Mouse (Mus musculus) hindbrain, embryonic 13.5 days (tissue): ENCODE results near the gene Frem1. TPM values are rescaled to one million over a fixed set of nuclear protein-coding genes. Genes with fewer than 3 reads are reported as not detected.

Source experiments
- ATAC-seq: fragments of 200-750 bp; cut with Nextera tagmentation; 2 replicates; pipeline ENCODE4 v1.8.0; 2017; ENCODE audit warnings: moderate TSS enrichment; ENCODE audit not compliant: low FRiP score
- H3K27ac ChIP-seq: fragments of 300-500 bp; sonication (generic); 2 replicates; pipeline ENCODE4 v1.5.1; 2015; ENCODE audit warnings: inconsistent platforms, mild to moderate bottlenecking, moderate library complexity
- H3K27me3 ChIP-seq: fragments of 300-500 bp; sonication (generic); 2 replicates; pipeline ENCODE4 v1.6.1; 2015; ENCODE audit warnings: mild to moderate bottlenecking, inconsistent platforms
- H3K36me3 ChIP-seq: fragments of 300-500 bp; sonication (generic); 2 replicates; pipeline ENCODE4 v1.6.1; 2015; ENCODE audit warnings: mild to moderate bottlenecking, inconsistent platforms
- H3K4me1 ChIP-seq: fragments of 300-500 bp; sonication (generic); replicated peaks from 2 replicates; pipeline ENCODE4 v1.6.1; 2015; ENCODE audit warnings: inconsistent platforms
- H3K4me2 ChIP-seq: fragments of 300-500 bp; sonication (generic); 2 replicates; pipeline ENCODE4 v1.6.1; 2015; ENCODE audit warnings: inconsistent platforms, mild to moderate bottlenecking, moderate library complexity
- H3K4me3 ChIP-seq: fragments of 300-500 bp; sonication (generic); 2 replicates; pipeline ENCODE4 v1.5.1; 2015; ENCODE audit warnings: mild to moderate bottlenecking, inconsistent platforms
- H3K9ac ChIP-seq: fragments of 300-500 bp; sonication (generic); 2 replicates; pipeline ENCODE4 v1.6.1; 2015; ENCODE audit warnings: mild to moderate bottlenecking, inconsistent platforms
- H3K9me3 ChIP-seq: fragments of 300-500 bp; sonication (generic); 2 replicates; pipeline ENCODE4 v1.6.1; 2016; ENCODE audit warnings: inconsistent platforms
- WGBS: fragments of 180-500 bp; shearing (Covaris S2); methylation state at CpG from one replicate; pipeline ENCODE4 v1.1.7; 2015; 5-methylcytosine and 5-hydroxymethylcytosine counted together
- polyA plus RNA-seq: library from polyadenylated mRNA; unstranded; fragments of >200 nt; fragmentation: Nextera tagmentation; extraction: Ambion mirVana; gene quantifications from 2 replicates; pipeline ENCODE4 v1.2.1, GENCODE M21; 2015

Frem1 gene
- polyA plus RNA-seq, 1 experiment from 2014 or later = 3.4 TPM

DNA sequence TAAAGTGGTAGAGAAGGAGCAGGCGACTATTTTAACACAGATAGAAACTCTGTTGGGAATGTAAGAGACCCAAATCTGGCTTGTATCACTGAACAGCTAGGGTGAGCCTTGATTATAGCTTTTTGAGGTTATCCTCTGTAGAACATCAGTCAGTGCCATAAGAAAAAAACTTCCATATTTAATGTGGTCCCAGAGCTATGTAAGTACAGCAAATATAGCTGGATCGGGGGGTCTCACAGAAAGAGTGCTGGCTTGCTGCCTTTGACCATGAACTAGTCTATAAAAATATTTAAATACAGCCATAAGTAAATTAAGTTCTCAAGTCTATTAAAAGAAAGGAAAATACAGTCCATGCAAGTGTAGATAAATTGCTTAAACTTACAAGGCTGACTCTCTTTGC is 171.9 kb downstream of the Frem1 start:
- WGBS = 90% methylated on average over 2 of the region's 2 CpGs
- Histone ChIP-seq H3K4me1 (peaks cover 7% of the 10 kb centered on the region; the same call in 1 of the 2 replicates), H3K9me3 (no peaks in the 10 kb centered on the region), H3K9ac (no peak overlapping the region), H3K4me3 (no peak overlapping the region), H3K27ac (no peak overlapping the region), H3K36me3 (no peaks in the 10 kb centered on the region), H3K4me2 (no peak overlapping the region), H3K27me3 (no peaks in the 10 kb centered on the region)
- ATAC-seq = no peak

DNA sequence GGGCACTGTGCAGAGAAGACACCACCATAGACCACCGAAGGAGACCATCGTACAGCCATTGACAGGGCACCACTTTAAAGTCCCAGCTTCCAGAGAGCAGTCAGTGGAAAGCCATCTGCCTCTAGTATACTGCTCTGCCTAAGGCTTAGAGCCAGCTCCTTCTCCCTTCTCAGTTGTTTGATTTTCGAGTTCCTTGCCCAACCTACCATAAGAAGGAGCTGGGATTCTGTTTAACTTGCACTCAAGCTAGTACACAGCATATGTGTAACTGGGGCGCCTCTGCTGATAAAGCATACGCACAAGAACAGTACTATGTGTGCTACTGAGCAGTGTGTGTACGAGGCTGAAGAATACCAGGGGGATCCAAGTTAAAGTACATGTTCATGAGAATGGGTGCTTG is 173.0 kb downstream of the Frem1 start:
- WGBS = 91% methylated on average over 6 of the region's 6 CpGs
- no peak overlapping the region for H3K4me3 ChIP-seq
- no peaks in the 10 kb centered on the region for H3K36me3 ChIP-seq
- no peak for ATAC-seq
- no peaks in the 10 kb centered on the region for H3K9me3 ChIP-seq
- no peak overlapping the region for H3K4me2 ChIP-seq
- H3K9ac ChIP-seq = no peak overlapping the region
- no peaks in the 10 kb centered on the region for H3K27me3 ChIP-seq
- H3K4me1 ChIP-seq = no peaks in the 10 kb centered on the region
- H3K27ac ChIP-seq = no peak overlapping the region

DNA sequence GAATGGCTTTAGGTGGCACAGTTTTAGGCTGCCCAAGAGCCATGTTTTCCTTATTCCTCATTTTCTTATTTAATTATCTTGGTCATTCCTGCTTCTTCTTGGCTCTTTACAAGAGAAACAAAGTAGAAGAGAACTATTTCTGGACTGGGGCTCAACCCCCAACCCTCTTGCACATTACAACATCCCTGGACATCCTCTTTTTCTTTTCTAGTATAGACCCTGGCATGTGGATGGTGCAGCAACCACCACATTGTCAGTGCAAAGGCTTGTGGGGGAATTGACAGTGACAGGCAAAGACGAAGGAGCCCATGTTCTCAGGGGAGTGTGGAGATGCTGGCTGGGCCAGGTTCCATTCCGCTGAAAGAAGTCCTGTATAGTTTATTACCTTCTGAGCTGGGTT is 175.5 kb downstream of the Frem1 start:
- H3K4me3 ChIP-seq = no peak overlapping the region
- ATAC-seq = no peak
- H3K9ac ChIP-seq = no peak overlapping the region
- H3K27me3 ChIP-seq = no peaks in the 10 kb centered on the region
- no peaks in the 10 kb centered on the region for H3K9me3 ChIP-seq
- H3K4me1 ChIP-seq = no peaks in the 10 kb centered on the region; the same call in 1 of the 2 replicates
- H3K27ac ChIP-seq = no peak overlapping the region
- H3K36me3 ChIP-seq = no peaks in the 10 kb centered on the region
- WGBS = 85% methylated on average over 2 of the region's 2 CpGs
- no peak overlapping the region for H3K4me2 ChIP-seq

DNA sequence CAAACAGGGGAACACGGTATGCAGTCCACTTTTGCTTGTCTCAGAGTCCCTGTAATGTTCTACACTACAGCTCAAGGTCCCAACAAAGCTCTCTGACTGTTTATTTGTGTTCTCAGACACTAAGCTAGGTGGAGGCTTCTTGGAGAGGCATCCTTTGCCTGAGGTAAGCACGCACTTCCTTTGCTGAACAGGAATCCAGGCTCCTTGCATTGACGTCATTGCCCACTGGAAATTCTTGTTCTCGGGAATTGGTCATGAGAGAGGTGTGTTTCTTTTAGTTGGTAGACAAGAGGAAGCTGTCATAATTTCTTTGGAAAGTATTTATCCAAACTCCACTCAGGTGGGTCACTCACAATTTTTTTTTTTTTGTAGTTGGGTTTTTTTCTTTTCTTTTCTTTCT is 176.6 kb downstream of the Frem1 start:
- 80% methylated on average over 4 of the region's 4 CpGs for WGBS
- Histone ChIP-seq H3K36me3 (no peaks in the 10 kb centered on the region), H3K4me2 (no peak overlapping the region), H3K4me1 (no peaks in the 10 kb centered on the region; the same call in 1 of the 2 replicates), H3K4me3 (no peak overlapping the region), H3K27ac (no peak overlapping the region), H3K27me3 (no peaks in the 10 kb centered on the region), H3K9ac (no peak overlapping the region), H3K9me3 (no peaks in the 10 kb centered on the region)
- no peak for ATAC-seq

DNA sequence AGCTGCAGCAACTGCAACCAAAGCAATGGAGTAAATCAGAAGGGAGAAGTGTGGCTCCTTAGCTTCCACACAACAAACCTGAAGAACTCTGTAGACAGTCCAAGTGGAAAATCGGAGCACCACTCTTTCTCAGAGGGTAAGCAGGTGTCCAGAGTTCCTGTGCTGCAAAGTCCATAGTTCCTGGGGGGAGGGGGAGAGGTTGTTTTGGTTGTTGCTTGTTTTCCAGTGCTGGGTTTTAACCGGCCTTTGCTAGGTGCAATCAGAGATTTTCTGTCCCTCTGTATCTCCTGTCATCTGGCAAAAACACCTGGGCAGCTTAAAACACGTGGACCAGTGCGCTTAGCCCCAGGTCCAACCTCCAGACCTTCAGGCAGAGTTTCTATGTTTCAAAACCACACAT is 177.3 kb downstream of the Frem1 start:
- no peaks in the 10 kb centered on the region for H3K27me3 ChIP-seq
- no peak overlapping the region for H3K4me2 ChIP-seq
- WGBS = 77% methylated on average over 4 of the region's 4 CpGs
- no peak overlapping the region for H3K4me3 ChIP-seq
- ATAC-seq = no peak
- H3K36me3 ChIP-seq = no peaks in the 10 kb centered on the region
- no peak overlapping the region for H3K9ac ChIP-seq
- H3K4me1 ChIP-seq = no peaks in the 10 kb centered on the region; the same call in 1 of the 2 replicates
- H3K27ac ChIP-seq = no peak overlapping the region
- H3K9me3 ChIP-seq = no peaks in the 10 kb centered on the region

DNA sequence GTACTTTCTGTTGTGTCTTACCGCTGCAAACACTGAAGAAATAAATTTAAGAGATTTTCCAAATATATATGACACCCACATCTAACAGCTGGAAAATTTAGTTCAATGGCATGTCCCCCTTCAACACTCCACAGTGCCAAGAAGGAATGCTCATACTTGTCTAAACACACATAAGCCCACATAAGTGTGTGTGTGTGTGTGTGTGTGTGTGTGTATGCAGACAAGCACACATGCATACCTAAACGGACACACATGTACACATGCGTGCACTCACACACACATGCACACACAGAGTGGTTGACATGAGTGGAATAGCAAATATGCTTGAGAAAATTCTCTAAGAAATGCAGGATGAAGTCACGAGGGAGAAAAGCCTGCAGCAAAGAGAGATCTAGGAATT is 179.6 kb downstream of the Frem1 start:
- Histone ChIP-seq H3K9me3 (no peaks in the 10 kb centered on the region), H3K27me3 (no peaks in the 10 kb centered on the region), H3K4me1 (no peaks in the 10 kb centered on the region; the same call in 1 of the 2 replicates), H3K27ac (no peak overlapping the region), H3K4me2 (no peak overlapping the region), H3K9ac (no peak overlapping the region), H3K36me3 (no peaks in the 10 kb centered on the region), H3K4me3 (no peak overlapping the region)
- WGBS = 79% methylated on average over 4 of the region's 4 CpGs
- no peak for ATAC-seq

DNA sequence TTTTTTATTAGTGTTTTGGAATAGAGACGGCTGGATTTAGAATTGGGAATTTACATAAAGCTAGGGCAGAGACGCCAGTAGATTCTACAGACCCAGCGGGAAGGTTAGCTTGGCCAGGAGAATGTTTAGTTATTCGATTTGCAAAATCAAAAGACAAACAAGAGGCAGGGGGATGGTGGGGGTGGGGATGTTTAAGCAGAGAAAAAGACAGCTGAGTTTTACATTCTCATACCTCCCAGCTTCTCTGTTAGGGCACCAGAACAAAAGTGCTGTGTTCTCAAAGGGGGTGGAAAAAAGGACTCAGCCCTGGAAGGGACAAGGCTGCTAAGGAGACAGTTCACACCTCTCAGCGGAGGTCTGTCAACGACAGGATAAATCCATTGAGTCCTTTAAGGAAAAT is 180.0 kb downstream of the Frem1 start:
- 21% methylated on average over 6 of the region's 6 CpGs for WGBS
- H3K4me1 ChIP-seq = no peaks in the 10 kb centered on the region; the same call in 1 of the 2 replicates
- H3K36me3 ChIP-seq = no peaks in the 10 kb centered on the region
- no peak overlapping the region for H3K9ac ChIP-seq
- no peaks in the 10 kb centered on the region for H3K9me3 ChIP-seq
- no peak overlapping the region for H3K27ac ChIP-seq
- no peaks in the 10 kb centered on the region for H3K27me3 ChIP-seq
- ATAC-seq = no peak
- H3K4me3 ChIP-seq = no peak overlapping the region
- H3K4me2 ChIP-seq = no peak overlapping the region

DNA sequence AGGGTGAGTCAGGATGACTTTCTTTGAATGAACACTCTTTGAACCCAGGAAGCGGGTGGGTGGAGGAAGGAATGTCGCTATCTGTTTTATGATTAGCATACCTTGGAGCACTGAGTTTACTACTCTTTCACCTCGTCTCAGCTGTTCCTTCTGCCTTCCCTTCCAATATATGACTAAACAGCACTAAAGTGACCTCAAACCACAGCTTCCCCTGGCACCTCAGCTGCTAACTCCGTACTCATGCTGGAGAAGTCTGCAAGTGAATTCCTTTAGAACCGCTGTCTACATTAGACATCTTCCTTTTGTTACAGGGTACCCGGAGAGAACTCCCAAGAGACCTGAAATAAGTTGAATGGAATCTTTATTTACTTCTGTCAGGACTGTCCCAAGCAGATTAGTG is 181.2 kb downstream of the Frem1 start:
- Histone ChIP-seq H3K27me3 (no peaks in the 10 kb centered on the region), H3K9me3 (no peaks in the 10 kb centered on the region), H3K4me3 (no peak overlapping the region), H3K27ac (no peak overlapping the region), H3K4me1 (no peaks in the 10 kb centered on the region; the same call in 1 of the 2 replicates), H3K9ac (no peak overlapping the region), H3K36me3 (no peaks in the 10 kb centered on the region), H3K4me2 (no peak overlapping the region)
- ATAC-seq = no peak
- 88% methylated on average over 6 of the region's 6 CpGs for WGBS

DNA sequence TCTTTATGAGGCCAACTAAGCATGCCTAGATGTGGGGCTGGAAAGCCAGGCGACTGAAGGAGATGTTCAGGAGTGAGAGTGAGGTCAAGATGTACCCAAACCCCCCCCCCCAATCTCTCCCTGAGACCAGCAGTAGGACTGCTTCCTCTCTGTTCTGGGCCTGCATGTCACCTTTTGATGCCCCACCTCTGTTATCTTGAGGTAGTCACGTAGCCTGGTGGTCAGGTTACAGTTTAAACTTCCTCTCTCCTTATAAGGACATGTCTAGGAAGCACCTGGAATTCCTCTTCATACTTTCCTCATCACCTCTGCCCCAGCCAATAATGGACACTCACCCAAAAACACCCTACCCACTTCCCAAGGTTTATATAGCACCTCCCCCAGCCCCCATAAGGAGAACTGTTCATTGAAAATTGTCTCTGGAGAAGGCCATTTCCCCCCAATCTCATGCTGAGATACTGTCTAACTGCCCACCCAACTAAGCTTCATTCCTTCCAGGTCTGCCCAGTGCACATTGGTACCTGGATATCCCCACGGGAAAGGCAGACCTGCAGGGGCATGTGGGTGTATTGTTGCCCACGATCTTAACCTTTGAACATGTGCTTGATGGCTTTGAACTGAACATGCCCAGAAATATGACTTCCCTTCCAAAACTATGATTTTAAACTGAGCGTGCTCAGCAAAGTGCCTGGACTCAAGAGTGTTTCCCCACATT is 184.3 kb downstream of the Frem1 start:
- Histone ChIP-seq H3K4me1 (no peaks in the 10 kb centered on the region; the same call in 1 of the 2 replicates), H3K27ac (no peak overlapping the region), H3K27me3 (no peaks in the 10 kb centered on the region), H3K4me2 (no peak overlapping the region), H3K9ac (no peak overlapping the region), H3K4me3 (no peak overlapping the region), H3K36me3 (no peaks in the 10 kb centered on the region), H3K9me3 (no peaks in the 10 kb centered on the region)
- WGBS = 93% methylated on average over 5 of the region's 5 CpGs
- ATAC-seq = no peak

DNA sequence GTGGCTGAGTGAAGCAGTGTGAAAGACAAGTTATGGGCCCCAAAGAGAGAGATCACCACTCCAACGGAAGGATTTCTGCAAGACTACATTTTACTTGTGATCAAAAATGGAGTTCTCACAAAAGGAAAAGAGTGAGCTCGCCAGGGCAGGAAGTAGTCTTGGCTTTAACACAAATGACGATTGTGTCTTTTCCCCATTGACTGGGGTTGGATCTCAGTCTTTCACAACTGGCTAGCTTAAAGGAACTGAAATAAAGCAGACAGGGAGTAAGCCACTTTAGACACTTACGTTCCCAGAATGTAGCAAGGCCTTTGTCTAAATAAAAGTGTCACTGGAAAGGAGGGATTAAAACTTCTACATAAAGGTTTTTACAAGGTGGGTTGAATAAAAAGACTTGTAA is 185.0 kb downstream of the Frem1 start:
- Histone ChIP-seq H3K9me3 (no peaks in the 10 kb centered on the region), H3K4me2 (no peak overlapping the region), H3K27me3 (no peaks in the 10 kb centered on the region), H3K9ac (no peak overlapping the region), H3K4me1 (no peaks in the 10 kb centered on the region; the same call in 1 of the 2 replicates), H3K27ac (no peak overlapping the region), H3K36me3 (no peaks in the 10 kb centered on the region), H3K4me3 (no peak overlapping the region)
- no peak for ATAC-seq
- 72% methylated on average over 4 of the region's 4 CpGs for WGBS

DNA sequence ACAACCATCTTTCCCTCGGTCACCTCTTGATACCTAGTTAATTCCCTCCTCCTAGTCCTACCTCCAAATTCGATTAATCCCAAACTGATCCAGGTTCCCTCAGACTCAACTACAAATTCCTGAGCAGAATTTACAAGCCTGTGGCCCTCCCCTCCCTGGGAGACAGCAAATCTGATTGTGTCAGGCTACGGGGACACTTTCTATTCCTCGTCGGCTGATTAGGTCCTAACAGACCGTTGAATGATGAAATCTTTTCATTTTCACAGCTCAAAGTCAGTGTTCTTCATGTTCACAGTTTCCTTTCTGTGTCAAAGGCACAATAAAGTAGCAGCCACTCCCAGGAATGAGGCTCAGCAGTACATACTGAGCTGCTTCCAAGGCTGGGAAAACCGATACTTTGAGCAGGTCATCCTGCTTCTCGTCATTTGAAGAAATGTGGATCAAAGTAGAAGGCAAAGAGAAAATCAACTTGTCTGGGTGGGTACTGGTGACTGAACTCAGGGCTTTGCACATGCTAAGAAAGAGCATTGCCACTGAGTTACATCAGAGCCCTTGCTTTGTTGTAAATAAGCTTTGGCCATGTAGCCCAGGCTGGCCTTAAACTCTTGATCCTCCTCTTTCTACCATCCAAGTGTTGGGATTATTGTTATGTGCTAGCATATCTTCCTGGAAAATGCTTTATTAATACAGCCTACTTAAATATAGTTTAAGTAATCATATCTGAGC is 187.0 kb downstream of the Frem1 start:
- ATAC-seq = no peak
- H3K36me3 ChIP-seq = no peaks in the 10 kb centered on the region
- no peak overlapping the region for H3K9ac ChIP-seq
- H3K4me1 ChIP-seq = no peaks in the 10 kb centered on the region
- no peak overlapping the region for H3K27ac ChIP-seq
- no peak overlapping the region for H3K4me3 ChIP-seq
- no peak overlapping the region for H3K4me2 ChIP-seq
- no peaks in the 10 kb centered on the region for H3K27me3 ChIP-seq
- WGBS = 83% methylated on average over 8 of the region's 8 CpGs
- no peaks in the 10 kb centered on the region for H3K9me3 ChIP-seq

DNA sequence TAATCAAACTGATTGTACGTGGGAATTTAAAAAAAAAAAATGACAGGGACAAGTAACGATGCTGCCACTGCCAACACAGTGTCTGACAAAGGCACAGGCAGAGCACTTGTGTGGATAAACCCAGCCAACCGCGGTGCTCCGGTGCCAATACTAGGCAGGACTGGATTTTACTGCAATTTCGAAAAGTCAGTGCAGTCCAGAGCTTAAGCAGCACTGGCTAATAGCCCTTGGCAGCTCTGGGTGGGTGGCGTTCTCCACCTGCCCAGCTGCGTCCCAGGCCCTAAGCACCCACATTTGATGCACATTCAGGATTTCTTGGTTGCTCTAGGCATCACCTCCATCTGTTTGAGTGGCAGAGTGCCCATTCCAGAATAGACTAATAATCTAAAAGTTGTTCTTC is 188.8 kb downstream of the Frem1 start:
- H3K27ac ChIP-seq = no peak overlapping the region
- WGBS = 82% methylated on average over 8 of the region's 8 CpGs

DNA sequence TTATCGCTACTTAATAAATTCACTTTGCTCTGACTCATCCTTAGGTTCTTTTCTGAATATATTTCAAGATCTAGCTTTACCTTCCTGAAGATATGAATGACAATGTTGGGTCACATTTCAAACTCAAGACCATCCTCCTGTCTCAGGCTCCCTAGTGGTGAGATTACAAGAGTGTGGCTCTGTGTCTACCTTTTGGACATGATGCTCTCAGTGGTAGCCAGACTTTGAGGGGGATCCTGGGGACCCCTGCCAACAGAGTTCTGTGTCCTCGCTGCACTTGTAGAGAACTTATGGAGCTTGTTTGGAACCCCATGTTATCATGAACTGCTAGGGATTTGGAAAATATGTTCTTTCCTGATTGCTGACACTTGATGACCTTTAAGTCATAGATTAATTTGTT is 190.7 kb downstream of the Frem1 start:
- Histone ChIP-seq H3K4me1 (peaks cover 18% of the 10 kb centered on the region), H3K27me3 (no peaks in the 10 kb centered on the region), H3K9ac (no peak overlapping the region), H3K9me3 (no peaks in the 10 kb centered on the region), H3K36me3 (no peaks in the 10 kb centered on the region), H3K4me2 (no peak overlapping the region), H3K27ac (no peak overlapping the region), H3K4me3 (no peak overlapping the region)
- ATAC-seq = no peak
- WGBS = 91% methylated on average over 2 of the region's 2 CpGs

More for the DNA sequence above, 188.8 kb downstream of the Frem1 start:
- Histone ChIP-seq H3K9me3 (no peaks in the 10 kb centered on the region), H3K4me3 (no peak overlapping the region), H3K27me3 (no peaks in the 10 kb centered on the region), H3K4me1 (peaks cover 9% of the 10 kb centered on the region), H3K9ac (no peak overlapping the region), H3K36me3 (no peaks in the 10 kb centered on the region), H3K4me2 (no peak overlapping the region)
- ATAC-seq = no peak
